ENCODE assay signal across 13 mouse cellular contexts in genomic region chr1:33974401-33974800, GRCm38 (mm10).
"Had no signal": no experiment of that assay in that cellular context is flagged by ENCODE, and none has a peak within 500 bp of the region (broad histone marks: within the 10 kb centered on the region; RNA-seq: fewer than 3 reads in every experiment).

No protein-coding gene starts in this region.

- H3K4me1 ChIP-seq: midbrain, embryonic 12.5 days; neural tube, embryonic 13.5 days had no signal

- DNase-seq: kidney, postnatal 4 days; left cerebral cortex, postnatal 4 days; lung, adult 18-20 months; retina, postnatal 1 day; right cerebral cortex, postnatal 4 days; spleen, adult 18-20 months; thymus, adult 18-20 months; thymus, postnatal 14 days had no signal

- H3K4me3 ChIP-seq: layer of hippocampus, adult 2 months; limb, embryonic 13.5 days; midbrain, embryonic 12.5 days; neural tube, embryonic 13.5 days had no signal

- H3K9me3 ChIP-seq: limb, embryonic 13.5 days; midbrain, embryonic 12.5 days; neural tube, embryonic 13.5 days had no signal

- H3K9ac ChIP-seq: limb, embryonic 13.5 days; liver, embryonic 14.5 days; midbrain, embryonic 12.5 days; neural tube, embryonic 13.5 days had no signal

- H3K27me3 ChIP-seq: limb, embryonic 13.5 days; midbrain, embryonic 12.5 days; neural tube, embryonic 13.5 days had no signal

- H3K27ac ChIP-seq: layer of hippocampus, adult 2 months; limb, embryonic 13.5 days; liver, embryonic 14.5 days; midbrain, embryonic 12.5 days; neural tube, embryonic 13.5 days had no signal

- H3K36me3 ChIP-seq: limb, embryonic 13.5 days; midbrain, embryonic 12.5 days; neural tube, embryonic 13.5 days had no signal
